Mouse (Mus musculus) cerebellum, adult (tissue): ENCODE measurements around the gene Prr22.

Source experiments
- ATAC-seq: cut with Nextera tagmentation; 2 replicates; pipeline ENCODE4 v1.9.2; 2017; ENCODE audit warnings: mild to moderate bottlenecking, moderate library complexity, mixed read lengths; ENCODE audit not compliant: insufficient number of reproducible peaks, low FRiP score, low TSS enrichment

Prr22 gene

GRCm38 (mm10) chr17:56759261-56759660 lies 10.8 kb upstream of the Prr22 start:
- no peak for ATAC-seq

GRCm38 (mm10) chr17:56761077-56761476 lies 9.0 kb upstream of the Prr22 start:
- no peak for ATAC-seq

- ATAC-seq = peak; percentile 14; the same call in 1 of the 2 replicates
These were observed 8.0 kb upstream of the Prr22 start for GRCm38 (mm10) chr17:56761991-56762410.

- no peak for ATAC-seq
These were observed 7.0 kb upstream of the Prr22 start for GRCm38 (mm10) chr17:56762769-56763731.

- no peak for ATAC-seq
These were observed 6.3 kb upstream of the Prr22 start for GRCm38 (mm10) chr17:56763741-56764250.

GRCm38 (mm10) chr17:56764474-56765354 lies 5.3 kb upstream of the Prr22 start, which contains the start of gene Dus3l:
Gene Dus3l, plus strand, starts transcription at chr17:56764757.
- peak; percentile 80 for ATAC-seq

GRCm38 (mm10) chr17:56765431-56765830 lies 4.6 kb upstream of the Prr22 start:
- 0 out of 2 replicates have a peak, but pooled peaks have one; percentile 0 for ATAC-seq

GRCm38 (mm10) chr17:56766631-56767405 lies 3.2 kb upstream of the Prr22 start:
- no peak for ATAC-seq

- no peak for ATAC-seq
These were observed 2.4 kb upstream of the Prr22 start for GRCm38 (mm10) chr17:56767531-56768135.

- ATAC-seq = no peak
These were observed 1.1 kb upstream of the Prr22 start for GRCm38 (mm10) chr17:56768941-56769340.

- ATAC-seq = no peak
These were observed 7.5 kb downstream of the Prr22 start for GRCm38 (mm10) chr17:56777568-56777967.

GRCm38 (mm10) chr17:56778779-56779362 lies 8.8 kb downstream of the Prr22 start:
- no peak for ATAC-seq

- no peak for ATAC-seq
These were observed 10.4 kb downstream of the Prr22 start for GRCm38 (mm10) chr17:56780291-56780978.

GRCm38 (mm10) chr17:56788886-56789285 lies 18.8 kb downstream of the Prr22 start:
- no peak for ATAC-seq

GRCm38 (mm10) chr17:56789286-56789685 lies 19.2 kb downstream of the Prr22 start:
- no peak for ATAC-seq

GRCm38 (mm10) chr17:56792588-56792987 lies 22.5 kb downstream of the Prr22 start:
- ATAC-seq = no peak

GRCm38 (mm10) chr17:56793614-56794319 lies 23.7 kb downstream of the Prr22 start:
- ATAC-seq = no peak

- ATAC-seq = no peak
These were observed 29.2 kb downstream of the Prr22 start for GRCm38 (mm10) chr17:56799276-56799675.
